Mouse (Mus musculus) myocyte (in vitro differentiated cells): ENCODE data around the gene Irx1.

ENCODE experiments used
- POLR2A ChIP-seq: IDR thresholded peaks from one replicate; pipeline ENCODE4 v1.6.1; 2011; ENCODE audit warnings: low read depth, mild to moderate bottlenecking, control low read depth, moderate library complexity; ENCODE audit not compliant: insufficient read length
- POLR2AphosphoS2 ChIP-seq: IDR thresholded peaks from one replicate; pipeline ENCODE4 v1.6.1; 2011; ENCODE audit warnings: low read depth, control low read depth; ENCODE audit not compliant: insufficient read length
- TCF12 ChIP-seq: IDR thresholded peaks from one replicate; pipeline ENCODE4 v1.6.1; 2011; ENCODE audit warnings: mild to moderate bottlenecking, control low read depth; ENCODE audit not compliant: poor library complexity, insufficient read depth, severe bottlenecking
- USF1 ChIP-seq: IDR thresholded peaks from one replicate; pipeline ENCODE4 v1.6.1; 2011; ENCODE audit warnings: low read depth, mild to moderate bottlenecking, control low read depth, moderate library complexity

GRCm38 (mm10) chr13:71968286-71968685, 4.8 kb upstream of the Irx1 start:
- TF ChIP-seq USF1 (no peak), TCF12 (no peak), POLR2AphosphoS2 (no peak), POLR2A (no peak)
